Mouse (Mus musculus): ENCODE measurements around the gene Krt2. TPM values are rescaled to one million over a fixed set of nuclear protein-coding genes. Genes with fewer than 3 reads are reported as not detected.
A peak's percentile ranks its signal among the peaks of the same experiment; 100 is the strongest.

Krt2 gene
- polyA plus RNA-seq, 2 experiments: not detected

GRCm38 (mm10) chr15:101845971-101846403, 28.0 kb upstream of the Krt2 start:
- DNase-seq (ENCODE audit: low read depth in 3 of 3, low spot score in 3 of 3): no peak
- Histone ChIP-seq H3K27me3 (ENCODE audit: control insufficient read depth, insufficient read depth, low read length) (peaks cover 18% of the 10 kb centered on the region), H3K27ac (no peak overlapping the region), H3K9me3 (ENCODE audit: control insufficient read depth, low read length) (no peaks in the 10 kb centered on the region), H3K4me2 (ENCODE audit: low read depth) (peak overlapping the region; percentile 13; the same call in 1 of the 2 replicates), H3K4me3 (ENCODE audit: insufficient read depth in 1 of 2, low read depth in 2 of 2, low read length in 2 of 2) (peak overlapping the region in 1 of 2 experiments; percentile 22; a peak in 1 of 4 replicates), H3K36me3 (replicated peaks; ENCODE audit: control insufficient read depth, insufficient read depth, low read depth) (no peaks in the 10 kb centered on the region), H3K4me1 (replicated peaks; ENCODE audit: control insufficient read depth in 2 of 2, insufficient read depth in 2 of 2, low read length in 1 of 2) (no peaks in the 10 kb centered on the region), H3K9ac (replicated peaks) (no peak overlapping the region)
- TF ChIP-seq EP300 (IDR thresholded peaks at IDR 0.05; ENCODE audit: low read depth): no peak
- no peak for TF ChIP-seq CTCF (IDR thresholded peaks at IDR 0.05; ENCODE audit: low read depth)
- WGBS (ENCODE audit: insufficient replicate concordance): 1% methylated on average over 36 of the region's 37 CpGs
- ATAC-seq (ENCODE audit: insufficient read depth): no peak

- no peak overlapping the region for H3K27ac ChIP-seq
- ATAC-seq (ENCODE audit: insufficient read depth) (no peak), DNase-seq (ENCODE audit: low read depth in 3 of 3, low spot score in 3 of 3) (no peak)
- no peaks in the 10 kb centered on the region for H3K9me3 ChIP-seq (ENCODE audit: control insufficient read depth, low read length)
- no peak overlapping the region for H3K9ac ChIP-seq (replicated peaks)
- no peaks in the 10 kb centered on the region for H3K4me1 ChIP-seq (replicated peaks; ENCODE audit: control insufficient read depth in 2 of 2, insufficient read depth in 2 of 2, low read length in 1 of 2)
- H3K36me3 ChIP-seq (replicated peaks; ENCODE audit: control insufficient read depth, insufficient read depth, low read depth): no peaks in the 10 kb centered on the region
- 53% methylated on average over 9 of the region's 9 CpGs for WGBS (ENCODE audit: insufficient replicate concordance)
- H3K4me2 ChIP-seq (ENCODE audit: low read depth): no peak overlapping the region
- no peak overlapping the region for H3K4me3 ChIP-seq (ENCODE audit: insufficient read depth in 1 of 2, low read depth in 2 of 2, low read length in 2 of 2)
- no peak for TF ChIP-seq CTCF (IDR thresholded peaks at IDR 0.05; ENCODE audit: low read depth)
- no peak for TF ChIP-seq EP300 (IDR thresholded peaks at IDR 0.05; ENCODE audit: low read depth)
- peaks cover 18% of the 10 kb centered on the region for H3K27me3 ChIP-seq (ENCODE audit: control insufficient read depth, insufficient read depth, low read length)
Observed at GRCm38 (mm10) chr15:101843192-101843591, 25.2 kb upstream of the Krt2 start.

GRCm38 (mm10) chr15:101834784-101835328, 16.9 kb upstream of the Krt2 start:
- no peak overlapping the region for H3K4me3 ChIP-seq (ENCODE audit: insufficient read depth in 1 of 2, low read depth in 2 of 2, low read length in 2 of 2)
- TF ChIP-seq EP300 (IDR thresholded peaks at IDR 0.05; ENCODE audit: low read depth) (no peak), CTCF (IDR thresholded peaks at IDR 0.05; ENCODE audit: low read depth) (peak; percentile 22)
- WGBS (ENCODE audit: insufficient replicate concordance): 50% methylated on average over 5 of the region's 5 CpGs
- H3K9ac ChIP-seq (replicated peaks): no peak overlapping the region
- H3K27me3 ChIP-seq (ENCODE audit: control insufficient read depth, insufficient read depth, low read length): no peaks in the 10 kb centered on the region
- no peaks in the 10 kb centered on the region for H3K4me1 ChIP-seq (replicated peaks; ENCODE audit: control insufficient read depth in 2 of 2, insufficient read depth in 2 of 2, low read length in 1 of 2)
- no peaks in the 10 kb centered on the region for H3K36me3 ChIP-seq (replicated peaks; ENCODE audit: control insufficient read depth, insufficient read depth, low read depth)
- no peaks in the 10 kb centered on the region for H3K9me3 ChIP-seq (ENCODE audit: control insufficient read depth, low read length)
- ATAC-seq (ENCODE audit: insufficient read depth): no peak
- H3K27ac ChIP-seq: no peak overlapping the region
- DNase-seq (ENCODE audit: low read depth in 3 of 3, low spot score in 3 of 3): no peak
- no peak overlapping the region for H3K4me2 ChIP-seq (ENCODE audit: low read depth)

DNA sequence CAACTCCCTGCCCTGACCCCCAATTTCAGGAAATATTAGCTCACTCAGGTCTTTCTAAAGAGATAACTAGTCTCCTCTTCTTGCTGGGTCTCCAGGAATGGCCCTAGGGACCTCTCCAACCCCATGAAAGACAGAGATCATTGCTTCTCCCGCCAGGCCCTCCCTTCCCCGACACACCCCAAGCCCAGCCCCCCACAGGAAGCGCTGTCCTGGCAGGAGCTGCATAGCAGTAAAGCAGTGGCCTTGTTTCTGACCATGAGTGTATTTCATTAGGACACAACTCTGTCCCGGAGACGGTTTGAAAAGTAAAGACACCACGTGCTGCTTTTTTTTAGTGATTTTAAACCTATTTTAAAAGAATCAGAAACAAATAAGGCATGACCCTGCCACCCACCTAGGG, 15.2 kb upstream of the Krt2 start:
- Histone ChIP-seq H3K4me3 (ENCODE audit: insufficient read depth in 1 of 2, low read depth in 2 of 2, low read length in 2 of 2) (no peak overlapping the region), H3K9me3 (ENCODE audit: control insufficient read depth, low read length) (no peaks in the 10 kb centered on the region), H3K4me2 (ENCODE audit: low read depth) (no peak overlapping the region), H3K27me3 (ENCODE audit: control insufficient read depth, insufficient read depth, low read length) (no peaks in the 10 kb centered on the region), H3K36me3 (replicated peaks; ENCODE audit: control insufficient read depth, insufficient read depth, low read depth) (no peaks in the 10 kb centered on the region), H3K4me1 (replicated peaks; ENCODE audit: control insufficient read depth in 2 of 2, insufficient read depth in 2 of 2, low read length in 1 of 2) (no peaks in the 10 kb centered on the region), H3K27ac (no peak overlapping the region), H3K9ac (replicated peaks) (no peak overlapping the region)
- TF ChIP-seq CTCF (IDR thresholded peaks at IDR 0.05; ENCODE audit: low read depth) (no peak), EP300 (IDR thresholded peaks at IDR 0.05; ENCODE audit: low read depth) (no peak)
- ATAC-seq (ENCODE audit: insufficient read depth) (no peak), DNase-seq (ENCODE audit: low read depth in 3 of 3, low spot score in 3 of 3) (no peak)
- 33% methylated on average over 6 of the region's 6 CpGs for WGBS (ENCODE audit: insufficient replicate concordance)

DNA sequence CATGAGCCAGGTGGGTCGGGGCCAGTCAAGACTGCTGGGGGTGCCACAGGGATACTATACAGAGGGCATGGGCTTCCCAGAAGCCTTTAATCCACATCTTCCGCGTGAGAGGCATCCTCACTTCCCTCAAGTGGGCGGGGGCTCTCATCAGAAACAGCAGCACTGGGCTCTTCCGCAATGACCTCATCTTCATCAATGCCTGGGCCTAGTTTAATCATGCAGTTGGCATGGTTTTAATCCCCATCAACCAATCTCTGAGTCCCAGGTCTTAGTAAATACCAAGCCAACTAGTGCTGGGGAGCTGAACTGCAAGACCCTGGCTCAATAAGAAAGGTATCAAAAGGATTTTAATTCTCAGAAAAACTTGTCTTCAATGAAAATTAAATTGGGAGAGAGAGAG, 11.5 kb upstream of the Krt2 start:
- Histone ChIP-seq H3K4me1 (replicated peaks; ENCODE audit: control insufficient read depth in 2 of 2, insufficient read depth in 2 of 2, low read length in 1 of 2) (no peaks in the 10 kb centered on the region), H3K27ac (no peak overlapping the region), H3K36me3 (replicated peaks; ENCODE audit: control insufficient read depth, insufficient read depth, low read depth) (no peaks in the 10 kb centered on the region), H3K27me3 (ENCODE audit: control insufficient read depth, insufficient read depth, low read length) (no peaks in the 10 kb centered on the region), H3K9ac (replicated peaks) (no peak overlapping the region), H3K4me3 (ENCODE audit: insufficient read depth in 1 of 2, low read depth in 2 of 2, low read length in 2 of 2) (no peak overlapping the region), H3K4me2 (ENCODE audit: low read depth) (no peak overlapping the region), H3K9me3 (ENCODE audit: control insufficient read depth, low read length) (no peaks in the 10 kb centered on the region)
- WGBS (ENCODE audit: insufficient replicate concordance): 51% methylated on average over 5 of the region's 5 CpGs
- TF ChIP-seq CTCF (IDR thresholded peaks at IDR 0.05; ENCODE audit: low read depth) (no peak), EP300 (IDR thresholded peaks at IDR 0.05; ENCODE audit: low read depth) (no peak)
- no peak for DNase-seq (ENCODE audit: low read depth in 3 of 3, low spot score in 3 of 3)
- ATAC-seq (ENCODE audit: insufficient read depth): no peak

Data from liver, embryonic 14.5 days (tissue).